Mouse (Mus musculus) adrenal gland, postnatal 4 days (tissue): ENCODE results near the gene Grin2b. TPM values are rescaled to one million over a fixed set of nuclear protein-coding genes. Genes with fewer than 3 reads are reported as not detected.
"Not testable (repeated sequence)": the region's sequence is repeated elsewhere in the genome, so short reads cannot be mapped to it uniquely, and the experiment has no call there.

Experiments
- DNase-seq, 2 experiments: peaks; one replicate each; pipeline ENCODE4 v3.0.0; 2021 to 2022; ENCODE audit warnings: low spot score in 2 of 2, mixed read lengths in 2 of 2
- microRNA-seq: library from miRNA; unstranded; fragments of <30 nt; microRNA quantifications from one replicate; pipeline ENCODE4 v1.2.0, GENCODE M21; 2021
- total RNA-seq, 2 experiments: library from RNA; stranded (reverse); gene quantifications; 2 replicates each; pipeline ENCODE4 v1.2.3; 2021

Grin2b gene
- total RNA-seq, 2 experiments from 2014 or later = 0.25 to 2.3 TPM

GRCm38 (mm10) chr6:135703655-135704054 is 469.7 kb downstream of the Grin2b start:
- DNase-seq = no peak

- DNase-seq = no peak
Measured at GRCm38 (mm10) chr6:135701361-135701760, 471.9 kb downstream of the Grin2b start.

- no peak for DNase-seq
Measured at GRCm38 (mm10) chr6:135700717-135701345, 472.5 kb downstream of the Grin2b start.

- DNase-seq = no peak
Measured at GRCm38 (mm10) chr6:135692533-135692932, 480.8 kb downstream of the Grin2b start.

- DNase-seq = no peak
Measured at GRCm38 (mm10) chr6:135691561-135691960, 481.8 kb downstream of the Grin2b start.

- no peak for DNase-seq
Measured at GRCm38 (mm10) chr6:135687926-135688325, 485.4 kb downstream of the Grin2b start.

GRCm38 (mm10) chr6:135684206-135684605 is 489.1 kb downstream of the Grin2b start:
- DNase-seq = no peak

GRCm38 (mm10) chr6:135681423-135681822 is 491.9 kb downstream of the Grin2b start:
- DNase-seq = not testable (repeated sequence)

GRCm38 (mm10) chr6:135680105-135680710 is 493.1 kb downstream of the Grin2b start:
- DNase-seq = no peak

- no peak for DNase-seq
Measured at GRCm38 (mm10) chr6:135674380-135674779, 498.9 kb downstream of the Grin2b start.

- DNase-seq = no peak
Measured at GRCm38 (mm10) chr6:135672003-135672402, 501.3 kb downstream of the Grin2b start.

Small RNA genes lying within 50 kb of the gene (microRNA-seq; reads per million reads assigned to microRNA genes)
- not detected for gene Gm22892

Other genes with a start within 250 kb of the Grin2b start
- not detected for gene Gm8994, start 154.0 kb upstream of the Grin2b start, total RNA-seq
- gene E330021D16Rik, start 242.1 kb upstream of the Grin2b start, total RNA-seq = under 1 TPM in 1 of 2 experiments, not detected in 1; 0.73 TPM